Mouse (Mus musculus) liver, embryonic 13.5 days (tissue): ENCODE data around the gene Eml2. TPM values are rescaled to one million over a fixed set of nuclear protein-coding genes. Genes with fewer than 3 reads are reported as not detected.

Experiments used
- ATAC-seq: fragments of 200-750 bp; cut with Nextera tagmentation; 2 replicates; pipeline ENCODE4 v1.8.0; 2017; ENCODE audit warnings: low read depth, mild to moderate bottlenecking, moderate number of reproducible peaks, moderate library complexity
- DNase-seq: peaks from one replicate; pipeline ENCODE4 v3.0.0; 2022
- H3K27ac ChIP-seq: fragments of 300-500 bp; sonication (generic); 2 replicates; pipeline ENCODE4 v1.5.1; 2015; ENCODE audit warnings: moderate library complexity, mild to moderate bottlenecking, inconsistent platforms
- H3K27me3 ChIP-seq: fragments of 300-500 bp; sonication (generic); 2 replicates; pipeline ENCODE4 v1.6.1; 2015; ENCODE audit warnings: mild to moderate bottlenecking, inconsistent platforms
- H3K36me3 ChIP-seq: fragments of 300-500 bp; sonication (generic); 2 replicates; pipeline ENCODE4 v1.6.1; 2015; ENCODE audit warnings: mild to moderate bottlenecking, inconsistent platforms
- H3K4me1 ChIP-seq: fragments of 300-500 bp; sonication (generic); replicated peaks from 2 replicates; pipeline ENCODE4 v1.6.1; 2015; ENCODE audit warnings: inconsistent platforms
- H3K4me2 ChIP-seq: fragments of 300-500 bp; sonication (generic); 2 replicates; pipeline ENCODE4 v1.6.1; 2015; ENCODE audit warnings: inconsistent platforms, mild to moderate bottlenecking, moderate library complexity
- H3K4me3 ChIP-seq: fragments of 300-500 bp; sonication (generic); replicated peaks from 2 replicates; pipeline ENCODE4 v1.5.1; 2015; ENCODE audit warnings: mild to moderate bottlenecking, inconsistent platforms
- H3K9ac ChIP-seq: fragments of 300-500 bp; sonication (generic); 2 replicates; pipeline ENCODE4 v1.6.1; 2015; ENCODE audit warnings: mild to moderate bottlenecking, inconsistent platforms
- H3K9me3 ChIP-seq: fragments of 300-500 bp; sonication (generic); replicated peaks from 2 replicates; pipeline ENCODE4 v1.6.1; 2016; ENCODE audit warnings: inconsistent platforms
- WGBS: fragments of 180-500 bp; shearing (Covaris S2); methylation state at CpG from one replicate; pipeline ENCODE4 v1.1.7; 2015; ENCODE audit not compliant: insufficient replicate concordance; 5-methylcytosine and 5-hydroxymethylcytosine counted together
- polyA plus RNA-seq: library from polyadenylated mRNA; unstranded; fragments of >200 nt; fragmentation: Nextera tagmentation; extraction: Ambion mirVana; gene quantifications from 2 replicates; pipeline ENCODE4 v1.2.1, GENCODE M21; 2015

Gene Eml2
- polyA plus RNA-seq, 1 experiment from 2014 or later, result 3.6 TPM

- Histone ChIP-seq H3K4me1 (peaks cover 11% of the 10 kb centered on the region), H3K9ac (no peak overlapping the region), H3K27me3 (peaks cover 55% of the 10 kb centered on the region), H3K4me2 (no peak overlapping the region), H3K36me3 (no peaks in the 10 kb centered on the region), H3K9me3 (no peaks in the 10 kb centered on the region), H3K4me3 (no peak overlapping the region), H3K27ac (no peak overlapping the region)
- DNase-seq (no peak), ATAC-seq (no peak)
- WGBS, result 21% methylated on average over 5 of the region's 5 CpGs
Observed at GRCm38 (mm10) chr7:19217492-19217891, 41.3 kb downstream of the Eml2 start.

- Histone ChIP-seq H3K4me2 (no peak overlapping the region), H3K36me3 (no peaks in the 10 kb centered on the region), H3K4me3 (no peak overlapping the region), H3K4me1 (peaks cover 9% of the 10 kb centered on the region), H3K27me3 (peaks cover 51% of the 10 kb centered on the region), H3K9ac (no peak overlapping the region), H3K9me3 (no peaks in the 10 kb centered on the region), H3K27ac (no peak overlapping the region)
- ATAC-seq (peak; percentile 25; the same call in 1 of the 2 replicates), DNase-seq (no peak)
- WGBS, result 0% methylated on average over 2 of the region's 3 CpGs
Observed at GRCm38 (mm10) chr7:19217944-19218343, 41.7 kb downstream of the Eml2 start.

- 65% methylated on average over 3 of the region's 3 CpGs for WGBS
- H3K4me1 ChIP-seq, result peaks cover 30% of the 10 kb centered on the region
- no peak for DNase-seq
- H3K9me3 ChIP-seq, result no peaks in the 10 kb centered on the region
- H3K27ac ChIP-seq, result no peak overlapping the region
- H3K36me3 ChIP-seq, result peaks cover 7% of the 10 kb centered on the region; the same call in 1 of the 2 replicates
- no peak for ATAC-seq
- H3K27me3 ChIP-seq, result peaks cover 30% of the 10 kb centered on the region
- no peak overlapping the region for H3K4me3 ChIP-seq
- H3K4me2 ChIP-seq, result no peak overlapping the region
- H3K9ac ChIP-seq, result no peak overlapping the region
Observed at GRCm38 (mm10) chr7:19220061-19220460, 43.8 kb downstream of the Eml2 start.

GRCm38 (mm10) chr7:19222189-19222588 lies 46.0 kb downstream of the Eml2 start:
- 87% methylated on average over 16 of the region's 16 CpGs for WGBS
- peaks cover 17% of the 10 kb centered on the region for H3K27me3 ChIP-seq
- no peak overlapping the region for H3K4me2 ChIP-seq
- H3K9ac ChIP-seq, result no peak overlapping the region
- H3K4me3 ChIP-seq, result no peak overlapping the region
- H3K27ac ChIP-seq, result no peak overlapping the region
- H3K9me3 ChIP-seq, result no peaks in the 10 kb centered on the region
- H3K36me3 ChIP-seq, result peaks cover 16% of the 10 kb centered on the region
- DNase-seq (no peak), ATAC-seq (no peak)
- peaks cover 51% of the 10 kb centered on the region for H3K4me1 ChIP-seq

GRCm38 (mm10) chr7:19222875-19223274 lies 46.7 kb downstream of the Eml2 start:
- Histone ChIP-seq H3K27me3 (peaks cover 12% of the 10 kb centered on the region), H3K4me1 (peaks cover 48% of the 10 kb centered on the region), H3K9ac (no peak overlapping the region), H3K27ac (no peak overlapping the region), H3K36me3 (peaks cover 16% of the 10 kb centered on the region), H3K4me3 (no peak overlapping the region), H3K4me2 (no peak overlapping the region), H3K9me3 (no peaks in the 10 kb centered on the region)
- DNase-seq, result no peak
- WGBS, result 84% methylated on average over 14 of the region's 14 CpGs
- no peak for ATAC-seq

- H3K27ac ChIP-seq, result peak overlapping the region; percentile 92
- H3K9ac ChIP-seq, result peak overlapping the region; percentile 64
- WGBS, result 31% methylated on average over 4 of the region's 4 CpGs
- peak overlapping the region; percentile 87 for H3K4me2 ChIP-seq
- no peaks in the 10 kb centered on the region for H3K9me3 ChIP-seq
- peaks cover 50% of the 10 kb centered on the region for H3K4me1 ChIP-seq
- H3K4me3 ChIP-seq, result peak overlapping the region; percentile 23
- 0 out of 2 replicates have a peak, but pooled peaks cover 3% of the 10 kb centered on the region for H3K27me3 ChIP-seq
- ATAC-seq (peak; percentile 50), DNase-seq (no peak)
- H3K36me3 ChIP-seq, result peaks cover 16% of the 10 kb centered on the region
Observed at GRCm38 (mm10) chr7:19224933-19225332, 48.7 kb downstream of the Eml2 start.

GRCm38 (mm10) chr7:19226817-19227797 lies 50.9 kb downstream of the Eml2 start:
- Histone ChIP-seq H3K4me3 (peak overlapping the region; percentile 76), H3K27me3 (no peaks in the 10 kb centered on the region), H3K9me3 (no peaks in the 10 kb centered on the region), H3K4me1 (peaks cover 72% of the 10 kb centered on the region), H3K36me3 (peaks cover 26% of the 10 kb centered on the region), H3K27ac (peak overlapping the region; percentile 100), H3K9ac (peak overlapping the region; percentile 90), H3K4me2 (peak overlapping the region; percentile 87)
- DNase-seq (no peak), ATAC-seq (peak; percentile 6; the same call in 1 of the 2 replicates)
- 12% methylated on average over 20 of the region's 20 CpGs for WGBS

- under 1% methylated on average over 91 of the region's 91 CpGs for WGBS
- peaks cover 74% of the 10 kb centered on the region for H3K4me1 ChIP-seq
- peak; percentile 99 for DNase-seq
- H3K4me2 ChIP-seq, result peak within 1 kb of the TSS; percentile 87
- peak within 1 kb of the TSS; percentile 90 for H3K9ac ChIP-seq
- peak within 1 kb of the TSS; percentile 76 for H3K4me3 ChIP-seq
- ATAC-seq, result peak; percentile 84
- H3K36me3 ChIP-seq, result peaks cover 32% of the 10 kb centered on the region
- H3K27ac ChIP-seq, result peak within 1 kb of the TSS; percentile 100
- no peaks in the 10 kb centered on the region for H3K27me3 ChIP-seq
- H3K9me3 ChIP-seq, result no peaks in the 10 kb centered on the region
Observed at GRCm38 (mm10) chr7:19227883-19228792, 51.9 kb downstream of the Eml2 start, which contains the start of gene Opa3. Gene Opa3 (plus strand): TSS chr7:19228334.

- H3K36me3 ChIP-seq, result peaks cover 36% of the 10 kb centered on the region
- DNase-seq, result peak; percentile 24
- H3K4me2 ChIP-seq, result peak overlapping the region; percentile 83
- peak overlapping the region; percentile 94 for H3K27ac ChIP-seq
- H3K27me3 ChIP-seq, result no peaks in the 10 kb centered on the region
- 0% methylated on average over 14 of the region's 14 CpGs for WGBS
- ATAC-seq, result no peak
- peak overlapping the region; percentile 76 for H3K4me3 ChIP-seq
- peak overlapping the region; percentile 90 for H3K9ac ChIP-seq
- peaks cover 68% of the 10 kb centered on the region for H3K4me1 ChIP-seq
- no peaks in the 10 kb centered on the region for H3K9me3 ChIP-seq
Observed at GRCm38 (mm10) chr7:19228793-19229148, 52.5 kb downstream of the Eml2 start.

GRCm38 (mm10) chr7:19229404-19229803 lies 53.2 kb downstream of the Eml2 start:
- Histone ChIP-seq H3K27me3 (no peaks in the 10 kb centered on the region), H3K4me3 (peak overlapping the region; percentile 76), H3K4me2 (peak overlapping the region; percentile 83), H3K4me1 (peaks cover 64% of the 10 kb centered on the region), H3K36me3 (peaks cover 37% of the 10 kb centered on the region), H3K9me3 (no peaks in the 10 kb centered on the region), H3K9ac (peak overlapping the region; percentile 90), H3K27ac (peak overlapping the region; percentile 94)
- WGBS, result 33% methylated on average over 5 of the region's 5 CpGs
- ATAC-seq, result no peak
- DNase-seq, result no peak
